Mouse (Mus musculus) lung, adult 2 months (tissue): ENCODE data around the gene Osbp2.

Experiments
- CTCF ChIP-seq: fragments of 200-500 bp; IDR thresholded peaks from 2 replicates; pipeline ENCODE4 v1.5.1; 2011; ENCODE audit warnings: mild to moderate bottlenecking, low read length, control low read depth; ENCODE audit not compliant: insufficient read depth
- POLR2A ChIP-seq: fragments of 200-500 bp; IDR thresholded peaks from 2 replicates; pipeline ENCODE4 v1.6.1; 2011; ENCODE audit warnings: low read depth, mild to moderate bottlenecking, control low read depth, low read length, borderline replicate concordance; ENCODE audit errors: extremely low read depth

DNA sequence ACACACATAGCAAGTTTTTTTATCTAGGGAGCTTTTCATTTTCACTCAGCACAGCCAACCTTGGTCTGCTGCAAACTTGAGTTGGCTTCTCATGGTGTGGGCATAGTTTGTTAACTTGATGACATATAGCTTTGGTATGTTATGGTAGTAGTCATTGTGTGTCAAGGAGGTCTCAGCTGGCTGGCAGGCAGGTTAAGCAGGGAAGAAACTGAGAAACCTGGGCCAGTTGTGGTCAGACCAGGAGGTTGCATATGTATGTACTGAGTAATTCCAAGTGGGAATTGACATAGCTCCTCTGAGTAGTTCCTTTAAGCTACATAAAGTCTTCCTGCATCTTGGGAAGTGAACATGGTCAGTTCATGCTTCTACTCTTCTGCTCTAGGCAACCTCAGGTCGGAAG is 179.5 kb downstream of the Osbp2 start:
- no peak for TF ChIP-seq CTCF
- no peak for TF ChIP-seq POLR2A
